Mouse (Mus musculus) urinary bladder, postnatal 10 days (tissue): ENCODE measurements around the gene Apol10a.
"Not testable (repeated sequence)": the region's sequence is repeated elsewhere in the genome, so short reads cannot be mapped to it uniquely, and the experiment has no call there.

Experiments used
- DNase-seq: peaks from one replicate; pipeline ENCODE4 v3.0.0; 2022; ENCODE audit warnings: low spot score

The Apol10a gene

DNA sequence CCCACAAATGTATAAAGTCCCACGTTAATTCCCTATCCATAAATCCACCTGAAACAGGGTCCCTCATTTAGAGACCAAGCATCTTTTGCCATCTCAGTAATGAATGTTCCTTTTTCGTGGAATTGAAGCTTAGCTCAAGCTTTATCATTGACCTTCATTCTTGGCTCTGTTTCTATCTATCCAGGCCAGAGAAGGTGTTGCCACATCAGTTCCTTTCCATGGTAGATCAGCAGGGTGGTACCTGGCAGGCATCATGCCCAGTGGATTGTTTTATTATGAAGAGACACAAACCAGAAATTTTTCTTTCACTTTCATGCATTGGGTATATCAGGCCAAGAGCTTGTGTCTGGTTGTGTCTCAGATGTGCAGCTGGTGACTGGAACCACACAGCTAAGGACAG lies at the start of gene Apol10a:
Apol10a (plus strand) TSS at position 355 of the 400 bp plus-strand sequence.
- not testable (repeated sequence) for DNase-seq

DNA sequence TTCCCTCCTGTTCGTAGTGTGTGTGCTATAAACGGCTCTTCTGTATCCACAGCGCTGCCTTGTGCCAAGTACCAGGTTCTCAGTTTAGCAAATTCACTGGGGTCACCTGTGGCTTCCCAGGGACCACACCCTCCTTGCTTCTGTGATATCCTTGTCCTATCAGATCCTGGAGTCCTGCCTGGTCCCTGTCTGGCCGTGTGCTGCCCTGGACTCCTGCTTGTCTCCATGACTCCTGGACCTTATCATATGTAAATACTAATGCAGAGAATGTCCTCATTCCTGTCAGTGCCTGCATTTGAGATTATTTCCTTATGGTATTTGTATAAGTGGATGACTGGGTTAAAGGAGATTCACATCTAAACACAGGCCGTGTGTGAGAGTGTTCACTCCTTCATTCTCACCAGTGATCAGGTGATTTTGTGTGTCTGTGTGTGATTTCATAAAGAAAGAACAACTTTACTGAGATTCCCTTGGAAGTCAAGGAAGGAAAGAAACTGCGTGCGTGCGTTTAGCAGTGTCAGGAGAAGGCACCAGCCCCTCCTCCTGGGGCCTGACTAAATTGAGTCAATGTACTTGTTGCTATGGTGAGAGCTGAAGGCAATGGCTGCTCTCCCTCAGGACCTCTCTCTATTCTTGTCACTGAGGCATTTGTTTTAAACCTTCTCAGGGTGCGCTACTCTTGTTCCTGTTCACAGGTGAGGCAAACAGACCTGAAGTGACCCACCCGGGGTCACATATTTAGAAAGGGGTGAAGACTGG lies 48.0 kb upstream of the Apol10a start:
- DNase-seq = not testable (repeated sequence)

DNA sequence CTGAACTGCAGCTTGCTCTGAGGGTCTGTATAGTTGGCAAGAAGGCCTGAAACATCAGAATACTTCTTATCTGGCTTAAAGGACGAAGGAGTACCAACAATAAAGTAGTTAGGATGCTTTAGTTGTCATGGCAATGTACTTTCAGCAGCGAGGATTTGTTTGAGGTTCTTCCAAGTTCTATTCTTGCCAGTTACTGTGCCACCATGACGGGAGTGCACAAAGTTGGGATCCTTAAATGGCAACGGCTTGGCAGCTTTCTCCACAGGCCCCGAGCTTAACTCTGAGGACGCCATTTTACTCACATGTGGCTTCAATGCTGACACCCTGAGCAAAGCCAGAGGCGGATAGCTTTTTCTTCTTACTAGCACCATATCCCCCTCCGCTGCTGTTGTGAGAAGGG lies 32.1 kb upstream of the Apol10a start:
- DNase-seq = not testable (repeated sequence)

DNA sequence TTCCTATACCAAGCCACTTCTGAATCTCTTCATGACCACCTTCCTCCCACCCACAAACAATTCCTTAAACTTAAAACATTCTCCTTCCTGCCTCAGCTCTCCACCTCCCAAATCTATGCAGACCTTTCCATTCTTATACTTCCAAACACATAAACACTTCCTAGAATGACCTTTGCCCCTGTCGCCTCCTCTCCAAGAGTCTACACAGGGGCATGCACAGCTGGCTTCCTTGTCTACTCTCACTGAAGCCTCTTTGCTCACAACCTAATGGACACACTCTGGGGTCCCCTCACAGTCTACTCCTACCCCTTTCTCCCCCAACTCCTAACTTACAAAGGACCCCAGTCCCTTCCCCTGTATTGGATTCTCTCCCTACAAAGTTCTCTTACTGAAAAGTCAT lies 31.2 kb upstream of the Apol10a start:
- DNase-seq = not testable (repeated sequence)

DNA sequence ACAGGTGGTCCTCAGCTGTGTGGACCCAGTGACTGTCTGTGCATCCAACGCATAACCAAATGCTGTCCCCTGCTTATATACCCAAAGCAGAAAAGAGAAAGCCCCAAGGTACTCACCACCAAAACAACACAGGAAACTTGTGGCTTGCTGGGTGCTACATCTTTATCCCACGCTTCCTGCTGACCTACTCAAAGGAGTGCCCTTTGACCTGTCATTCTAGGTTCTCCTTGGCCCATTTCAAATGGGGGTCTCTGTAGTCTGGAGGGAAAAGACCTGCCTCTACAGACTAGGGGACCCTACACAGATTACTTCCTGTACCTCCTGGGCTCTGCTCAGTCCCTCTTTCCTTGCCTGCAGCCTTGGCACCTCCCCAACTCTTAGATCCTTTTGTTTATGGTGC lies 29.5 kb upstream of the Apol10a start, which contains the start of gene Apol7b:
Apol7b (minus strand) TSS at position 101 of the 400 bp plus-strand sequence.
- not testable (repeated sequence) for DNase-seq

DNA sequence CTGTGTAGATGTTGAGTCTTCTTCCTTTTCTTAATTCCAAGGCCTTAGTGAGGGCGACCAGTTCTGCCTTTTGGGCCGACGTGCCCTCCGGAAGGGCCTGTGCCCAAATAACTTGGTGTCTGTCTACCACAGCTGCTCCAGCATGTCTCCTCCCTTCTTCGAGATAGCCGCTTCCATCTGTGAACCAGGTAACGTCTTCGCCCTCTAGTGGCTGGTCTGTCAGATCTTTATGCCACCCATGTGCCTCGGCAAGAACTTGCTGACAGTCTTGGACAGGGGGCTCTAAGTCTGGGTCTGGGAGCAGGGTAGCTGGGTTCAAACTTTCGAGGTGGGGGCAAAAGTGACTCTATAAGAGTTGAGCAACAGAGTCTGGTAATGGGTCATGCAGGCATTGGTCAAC lies 26.9 kb upstream of the Apol10a start:
- not testable (repeated sequence) for DNase-seq

DNA sequence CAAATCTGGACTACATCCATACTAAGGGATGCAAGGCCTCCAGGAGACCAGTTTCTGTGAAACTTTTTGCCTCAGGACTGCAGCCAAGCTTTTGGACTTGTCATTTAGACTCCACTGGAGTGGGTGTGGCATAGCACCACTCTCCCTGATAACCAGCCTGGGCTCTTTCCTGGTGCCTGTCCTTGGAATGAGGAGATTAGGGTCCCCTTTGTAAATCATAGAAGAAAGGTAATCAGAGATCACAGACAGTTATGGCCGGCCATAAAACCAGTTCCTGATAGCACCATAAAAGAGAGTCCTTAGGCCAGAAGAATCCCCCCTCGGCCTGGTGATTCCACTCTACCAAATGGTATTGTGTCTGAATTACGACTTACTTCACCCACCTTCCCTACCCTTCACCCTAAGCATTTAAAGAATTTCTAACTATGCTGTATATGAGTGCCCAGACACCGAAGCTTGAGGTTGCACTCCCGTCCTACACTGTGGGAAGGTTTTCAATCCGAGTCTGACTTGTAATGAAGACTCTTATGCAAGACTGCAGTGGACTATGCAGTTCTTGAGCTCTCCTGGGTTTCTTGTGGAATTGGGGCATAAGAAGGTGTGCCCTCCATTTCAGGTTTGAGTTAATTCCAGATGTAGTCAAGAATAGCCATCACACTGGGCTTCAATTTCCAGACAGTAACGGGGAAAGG lies 2.0 kb upstream of the Apol10a start:
- not testable (repeated sequence) for DNase-seq

DNA sequence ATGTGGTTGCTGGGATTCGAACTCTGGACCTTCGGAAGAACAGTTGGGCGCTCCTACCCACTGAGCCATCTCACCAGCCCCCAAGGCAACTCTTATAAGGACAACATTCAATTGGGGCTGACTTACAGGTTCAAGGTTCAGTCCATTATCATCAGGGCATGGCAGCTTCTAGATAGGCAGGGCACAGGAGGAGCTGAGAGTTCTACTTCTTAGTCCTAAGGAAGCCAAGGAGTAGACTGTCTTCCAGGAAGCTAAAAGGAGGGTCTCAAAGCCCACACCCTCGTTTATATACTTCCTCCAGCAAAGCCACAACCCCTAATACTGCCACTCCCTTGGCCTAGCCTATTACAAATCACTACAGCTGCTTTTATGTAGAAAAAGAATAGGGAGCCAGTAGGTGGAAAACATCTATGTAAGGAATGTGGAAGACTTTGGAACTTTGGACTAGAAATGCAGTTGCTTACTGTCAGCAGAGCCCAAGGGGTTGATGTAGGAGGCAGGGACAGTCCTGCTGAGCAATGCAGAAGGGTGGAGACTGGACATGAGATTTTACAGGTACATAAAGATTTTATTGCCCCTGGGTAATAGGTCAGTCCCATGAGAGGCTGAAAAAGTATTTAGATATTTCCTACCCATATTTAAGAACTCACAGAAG lies 5.4 kb downstream of the Apol10a start:
- DNase-seq = no peak

DNA sequence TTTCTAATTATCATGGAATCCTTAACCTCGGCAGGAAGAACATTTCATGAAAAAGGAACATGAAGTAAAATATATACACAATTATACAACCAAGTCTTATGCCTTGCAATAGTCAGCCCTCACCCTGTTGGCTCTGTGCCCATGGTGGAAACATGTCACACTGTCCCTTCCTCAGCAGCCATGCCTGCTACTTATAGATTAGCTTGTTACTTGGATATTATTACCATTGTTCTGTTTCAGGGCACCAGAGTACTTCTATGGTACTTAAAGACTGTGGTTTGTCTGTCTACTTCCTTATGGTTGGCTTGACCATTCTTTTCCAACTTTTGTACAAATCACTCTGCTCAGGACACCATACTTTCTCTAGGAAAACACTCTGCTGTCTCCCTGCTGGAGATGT lies 16.3 kb downstream of the Apol10a start:
- not testable (repeated sequence) for DNase-seq

DNA sequence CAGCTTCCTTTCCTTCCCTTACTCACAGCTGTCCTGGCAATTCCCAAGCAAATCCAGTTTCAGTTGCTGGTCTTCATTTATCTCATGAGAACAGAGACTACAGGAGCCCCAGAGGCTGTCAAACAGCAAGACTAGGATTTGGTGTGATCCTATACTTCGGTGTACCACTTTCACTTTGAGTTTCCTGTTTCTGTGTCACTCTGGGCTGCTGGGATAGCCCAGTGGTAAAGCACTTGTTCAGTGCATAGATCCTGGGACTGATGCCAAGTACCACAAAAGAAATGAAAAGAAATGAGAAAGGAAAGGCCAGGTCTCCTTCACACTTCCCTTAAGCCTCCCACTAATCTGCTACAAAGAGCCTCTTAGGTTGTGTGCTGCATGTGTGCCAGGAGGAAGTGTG lies 17.8 kb downstream of the Apol10a start:
- not testable (repeated sequence) for DNase-seq

DNA sequence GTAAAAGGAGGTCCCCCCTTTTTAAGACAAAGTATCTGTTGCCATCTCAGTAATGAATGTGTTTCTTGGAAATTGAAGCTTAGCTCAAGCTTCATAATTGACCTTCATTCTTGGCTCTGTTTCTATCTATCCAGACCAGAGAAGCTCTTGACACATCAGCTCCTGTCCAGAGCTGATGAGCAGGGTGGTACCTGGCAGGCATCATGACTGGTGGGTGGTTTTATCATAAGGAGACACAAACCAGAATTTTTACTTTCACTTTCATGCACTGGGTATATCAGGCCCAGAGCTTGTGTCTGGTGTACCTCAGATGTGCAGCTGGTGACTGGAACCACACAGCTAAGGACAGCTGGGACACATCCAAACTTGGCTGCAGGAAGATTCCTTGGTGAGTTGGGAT lies 31.1 kb downstream of the Apol10a start, which contains the start of gene Apol11a:
Apol11a (plus strand) TSS at position 306 of the 400 bp plus-strand sequence.
- DNase-seq = not testable (repeated sequence)

DNA sequence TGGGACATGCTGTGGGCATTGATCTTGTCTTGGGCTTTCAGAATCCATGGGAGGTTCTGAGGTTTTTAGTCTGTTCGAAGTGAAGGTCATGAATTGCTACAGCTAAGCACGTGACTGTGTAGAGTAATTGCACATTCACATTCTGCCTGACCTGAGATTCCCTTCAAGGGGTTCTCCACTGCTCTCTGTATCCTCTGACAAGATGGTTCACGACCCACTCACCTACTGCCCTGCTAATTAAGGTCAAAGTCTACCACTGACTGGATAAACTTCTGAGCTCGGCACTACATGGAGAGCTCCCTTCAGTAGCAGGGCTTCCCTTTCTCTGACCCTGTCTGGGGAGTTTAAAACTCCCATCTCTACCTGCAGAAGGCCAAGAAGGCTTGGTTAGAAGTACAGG lies 43.7 kb downstream of the Apol10a start:
- not testable (repeated sequence) for DNase-seq

DNA sequence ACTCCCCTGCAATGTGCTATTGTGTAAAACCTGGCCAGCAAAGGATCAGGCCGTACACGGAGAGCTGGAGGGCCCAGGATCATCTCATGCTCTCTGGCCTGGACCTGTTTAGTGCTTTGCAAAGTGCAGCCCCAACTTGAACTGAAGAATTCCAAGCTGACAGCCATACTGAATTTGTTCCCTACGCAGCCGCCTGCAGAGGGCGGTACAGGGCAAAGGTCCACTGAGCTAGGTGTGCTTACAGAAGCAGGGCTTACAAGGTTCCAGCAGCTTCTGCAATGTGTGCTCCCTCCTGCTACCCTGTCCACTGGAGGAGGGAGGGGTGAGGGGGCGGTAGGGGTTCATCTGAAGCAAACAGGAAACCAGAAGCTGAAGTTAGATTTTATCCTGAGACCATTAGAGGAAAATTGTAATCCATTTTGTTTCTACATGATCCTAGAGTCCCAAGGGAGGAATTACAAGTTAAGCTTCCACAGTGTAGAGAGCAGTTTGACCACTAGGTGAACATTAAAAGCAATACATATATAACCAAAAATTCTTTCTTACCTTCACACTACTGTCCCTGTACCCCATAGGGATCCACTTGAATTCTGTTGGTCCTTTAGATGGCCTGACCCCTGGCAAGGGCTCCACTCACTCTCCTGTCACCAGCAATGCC lies 46.5 kb downstream of the Apol10a start:
- not testable (repeated sequence) for DNase-seq

DNA sequence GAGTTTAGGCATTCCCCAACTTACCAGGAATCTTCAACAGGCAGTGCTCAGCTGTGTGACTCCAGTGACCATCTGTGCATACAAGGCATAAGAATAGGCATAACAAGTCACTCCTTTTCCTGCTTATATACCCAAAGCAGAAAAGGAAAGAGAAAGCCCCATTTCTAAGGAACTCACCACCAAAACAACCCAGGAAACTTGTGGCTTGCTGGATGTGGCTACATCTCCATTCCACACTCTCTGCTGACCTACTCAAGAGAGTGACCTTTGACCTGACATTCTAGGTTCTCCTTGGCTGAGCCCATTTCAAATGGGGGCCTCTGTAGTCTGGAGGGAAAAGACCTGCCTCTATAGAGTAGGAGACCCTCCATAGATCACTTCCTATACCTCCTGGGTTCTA lies 56.4 kb downstream of the Apol10a start, which contains the start of gene Apol7c:
Apol7c (minus strand) TSS at position 101 of the 400 bp plus-strand sequence.
- no peak for DNase-seq

DNA sequence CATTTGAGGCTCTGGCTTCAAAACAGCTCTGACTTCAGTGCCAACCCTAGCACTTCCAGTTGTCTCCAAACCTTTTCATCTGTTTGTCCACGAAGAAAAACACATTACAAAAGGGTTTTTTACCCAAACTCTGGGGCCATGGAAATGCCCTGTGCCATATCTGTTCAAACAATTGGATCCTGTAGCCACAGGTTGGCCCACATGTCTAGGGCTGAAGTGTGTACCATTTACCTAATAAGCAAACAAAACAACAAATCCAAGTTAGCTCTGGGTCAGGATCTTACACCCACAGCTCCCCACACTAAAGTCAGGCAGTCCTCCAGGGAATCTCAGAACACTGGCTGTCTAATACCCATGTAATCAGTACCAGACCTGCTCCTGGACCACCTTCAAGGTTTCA lies 62.4 kb downstream of the Apol10a start:
- not testable (repeated sequence) for DNase-seq
